In the genomic region with DNA sequence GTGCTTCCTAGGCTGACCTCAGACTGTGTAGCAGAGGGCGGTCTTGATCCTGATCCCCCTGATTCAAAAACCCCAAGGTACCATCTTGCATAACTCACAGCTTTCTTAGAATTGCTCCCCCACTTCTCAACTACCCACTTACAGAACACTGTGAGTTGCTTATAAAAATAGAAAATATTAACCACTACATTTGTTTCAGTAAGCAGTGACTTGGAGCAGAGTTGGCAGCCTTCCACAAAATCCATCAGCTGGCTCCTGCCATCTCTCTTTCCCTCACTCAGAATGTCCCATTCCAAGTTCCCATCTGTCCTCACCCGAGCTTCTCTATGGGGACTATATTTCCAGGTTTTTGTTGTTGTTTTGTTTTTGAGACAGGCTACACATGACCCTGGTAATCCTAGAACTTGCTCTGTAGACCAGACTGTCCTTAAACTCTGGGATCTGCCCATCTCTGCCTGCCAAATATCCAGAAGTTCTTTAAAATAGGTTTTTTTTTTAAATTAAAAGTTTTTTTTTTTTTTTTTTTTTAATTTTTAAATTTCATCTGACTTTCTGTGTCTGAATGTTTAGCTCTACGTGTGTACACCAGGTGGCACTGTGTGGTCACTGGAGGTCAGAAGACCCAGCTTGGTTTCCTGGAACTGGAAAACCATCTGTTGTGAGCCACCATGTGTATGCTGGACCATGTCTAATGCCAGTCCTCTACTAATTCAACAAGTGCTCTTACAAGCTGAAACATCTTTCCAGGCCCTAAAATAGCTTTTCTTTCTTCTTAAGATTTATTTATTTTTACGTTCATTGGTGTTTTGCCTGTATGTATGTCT, we compare ENCODE assay signal across 8 mouse cellular contexts. TPM values are rescaled to one million over a fixed set of nuclear protein-coding genes. Genes with fewer than 3 reads are reported as not detected.
DNase-seq lines count a peak whose midpoint lies in the region; ATAC-seq and TF ChIP-seq lines count a peak whose summit lies in the region.

No protein-coding gene starts in this region.

- H3K36me3 ChIP-seq in midbrain, postnatal 0 days (ENCODE audit: insufficient read depth, low read length) = no peaks in the 10 kb centered on the region; the same call in 1 of the 2 replicates
- H3K36me3 ChIP-seq in midbrain, embryonic 16.5 days (ENCODE audit: control insufficient read depth, insufficient read depth, low read length) = no peaks in the 10 kb centered on the region

- H3K4me1 ChIP-seq in midbrain, postnatal 0 days (ENCODE audit: insufficient read depth, low read length) = peaks cover 5% of the 10 kb centered on the region; the same call in 1 of the 2 replicates
- H3K4me1 ChIP-seq in midbrain, embryonic 16.5 days (ENCODE audit: control insufficient read depth, insufficient read depth, low read length) = peaks cover 10% of the 10 kb centered on the region

- H3K9me3 ChIP-seq in midbrain, postnatal 0 days (ENCODE audit: low read length) = no peaks in the 10 kb centered on the region
- H3K9me3 ChIP-seq in midbrain, embryonic 16.5 days (replicated peaks; ENCODE audit: control insufficient read depth, low read length, poor library complexity, severe bottlenecking) = no peaks in the 10 kb centered on the region

- DNase-seq in gastrocnemius, adult 2 months = peak; percentile 45
- no peak for DNase-seq in gastrocnemius, postnatal 4 days (ENCODE audit: low spot score in 2 of 2)
- DNase-seq in midbrain, postnatal 0 days (ENCODE audit: low spot score) = peak; percentile 58
- peak; percentile 51 for DNase-seq in ZHBTc4 (ENCODE audit: low read depth, low spot score)
- peak; percentile 68 for DNase-seq in kidney, postnatal 25 days
- DNase-seq in naive thymus-derived CD4-positive, alpha-beta T cell, adult 2 months (ENCODE audit: low read depth) = peak; percentile 61
- DNase-seq in gastrocnemius, postnatal 25 days = no peak

- H3K4me2 ChIP-seq in midbrain, postnatal 0 days (ENCODE audit: low read depth, low read length, poor library complexity, severe bottlenecking) = no peak overlapping the region
- no peak overlapping the region for H3K4me2 ChIP-seq in midbrain, embryonic 16.5 days (ENCODE audit: low read length)

- 59% methylated on average over 4 of the region's 4 CpGs for WGBS in midbrain, postnatal 0 days
- WGBS in midbrain, embryonic 16.5 days = 68% methylated on average over 4 of the region's 4 CpGs

- intact Hi-C loops in gastrocnemius, adult 2 months (cut with DNase I) = loop anchor here (2.0 kb wide), 1 partner anchor 100 kb away; no protein-coding TSS in a partner anchor

- H3K4me3 ChIP-seq in gastrocnemius, adult 2 months = no peak overlapping the region
- H3K4me3 ChIP-seq in midbrain, postnatal 0 days (ENCODE audit: low read depth, low read length) = no peak overlapping the region
- H3K4me3 ChIP-seq in midbrain, embryonic 16.5 days (ENCODE audit: low read depth, low read length) = no peak overlapping the region

- no peak for ATAC-seq in midbrain, postnatal 0 days (ENCODE audit: low FRiP score)
- no peak for ATAC-seq in midbrain, embryonic 16.5 days

- no peak overlapping the region; the same call in 1 of the 2 replicates for H3K27ac ChIP-seq in gastrocnemius, adult 2 months
- no peak overlapping the region for H3K27ac ChIP-seq in midbrain, postnatal 0 days (ENCODE audit: low read depth, low read length)
- H3K27ac ChIP-seq in midbrain, embryonic 16.5 days (ENCODE audit: low read length) = no peak overlapping the region

- no peaks in the 10 kb centered on the region for H3K27me3 ChIP-seq in midbrain, postnatal 0 days (ENCODE audit: insufficient read depth, low read length)
- H3K27me3 ChIP-seq in midbrain, embryonic 16.5 days (ENCODE audit: control insufficient read depth, insufficient read depth, low read depth, low read length) = no peaks in the 10 kb centered on the region

- no peak overlapping the region for H3K9ac ChIP-seq in midbrain, postnatal 0 days (replicated peaks; ENCODE audit: low read length, poor library complexity, severe bottlenecking)
- no peak overlapping the region for H3K9ac ChIP-seq in midbrain, embryonic 16.5 days (ENCODE audit: low read depth, low read length)

- TF ChIP-seq CTCF in gastrocnemius, adult 2 months (IDR thresholded peaks at IDR 0.05) = peak; percentile 66
- TF ChIP-seq CTCF in midbrain, postnatal 0 days (IDR thresholded peaks at IDR 0.05) = peak; percentile 60

RNA-seq across cellular contexts. Expression of a gene that starts 1.7 kb away (rescaled TPM):
- total RNA-seq in gastrocnemius, adult 2 months (2021) = 100 to 1,000 TPM; 585 to 675 TPM
- total RNA-seq in gastrocnemius, postnatal 4 days (2021) = 100 to 1,000 TPM; 945 to 977 TPM
- total RNA-seq in midbrain, postnatal 0 days (2014; rRNA removed) = 306 and 343 TPM in 2 replicates
- 488 and 533 TPM in 2 replicates for polyA plus RNA-seq in midbrain, postnatal 0 days (2015; fragmentation: Nextera tagmentation; extraction: Ambion mirVana)
- 436 and 460 TPM in 2 replicates for polyA plus RNA-seq in midbrain, embryonic 16.5 days (2015; fragmentation: Nextera tagmentation; extraction: Ambion mirVana)
- total RNA-seq in gastrocnemius, postnatal 25 days (2021) = 100 to 1,000 TPM; 523 to 572 TPM

RNA-seq across cellular contexts. Expression of a gene that starts 9.3 kb away (rescaled TPM):
- total RNA-seq in gastrocnemius, adult 2 months (2021) = 10 to 100 TPM; 12.4 to 13.0 TPM
- 10 to 100 TPM in 1 of 2 experiments, 1 to 10 TPM in 1; 9.5 to 11.5 TPM for total RNA-seq in gastrocnemius, postnatal 4 days (2021)
- 18.5 and 27.2 TPM in 2 replicates for total RNA-seq in midbrain, postnatal 0 days (2014; rRNA removed)
- polyA plus RNA-seq in midbrain, postnatal 0 days (2015; fragmentation: Nextera tagmentation; extraction: Ambion mirVana) = 17.6 and 19.3 TPM in 2 replicates
- polyA plus RNA-seq in midbrain, embryonic 16.5 days (2015; fragmentation: Nextera tagmentation; extraction: Ambion mirVana) = 24.6 and 25.4 TPM in 2 replicates
- 1 to 10 TPM; 9.3 to 9.6 TPM for total RNA-seq in gastrocnemius, postnatal 25 days (2021)

RNA-seq across cellular contexts. Expression of a gene that starts 29.7 kb away (rescaled TPM):
- total RNA-seq in gastrocnemius, adult 2 months (2021) = 1 to 10 TPM; 5.8 to 6.3 TPM
- total RNA-seq in gastrocnemius, postnatal 4 days (2021) = 1 to 10 TPM; 5.4 to 7.9 TPM
- total RNA-seq in midbrain, postnatal 0 days (2014; rRNA removed) = 7.7 and 11.5 TPM in 2 replicates
- polyA plus RNA-seq in midbrain, postnatal 0 days (2015; fragmentation: Nextera tagmentation; extraction: Ambion mirVana) = 6.1 and 6.8 TPM in 2 replicates
- 12.1 and 12.2 TPM in 2 replicates for polyA plus RNA-seq in midbrain, embryonic 16.5 days (2015; fragmentation: Nextera tagmentation; extraction: Ambion mirVana)
- 1 to 10 TPM; 4.1 to 5.7 TPM for total RNA-seq in gastrocnemius, postnatal 25 days (2021)

Comparison
In these comparisons a context has a peak if more than half of its experiments do, and no peak if none do; other contexts are left out.
1. DNase-seq: peak in gastrocnemius, adult 2 months (single experiment), midbrain, postnatal 0 days (single experiment), ZHBTc4 (single experiment), kidney, postnatal 25 days (2 of 2) and naive thymus-derived CD4-positive, alpha-beta T cell, adult 2 months (single experiment); none in gastrocnemius, postnatal 4 days (0 of 2) and gastrocnemius, postnatal 25 days (single experiment).